Mouse (Mus musculus) heart, embryonic 16.5 days (tissue): ENCODE measurements around the gene Tiam1. TPM values are rescaled to one million over a fixed set of nuclear protein-coding genes. Genes with fewer than 3 reads are reported as not detected.

Source experiments
- ATAC-seq: fragments of 200-750 bp; cut with Nextera tagmentation; replicated peaks from 2 replicates; pipeline ENCODE4 v1.8.0; 2017; ENCODE audit warnings: moderate number of reproducible peaks; ENCODE audit not compliant: insufficient read depth, low FRiP score; ENCODE audit errors: extremely low read depth
- H3K27ac ChIP-seq: fragments of 300-500 bp; sonication (generic); 2 replicates; pipeline ENCODE4 v1.5.1; 2014; ENCODE audit warnings: mild to moderate bottlenecking, low read length, control low read depth, moderate library complexity
- H3K27me3 ChIP-seq: fragments of 300-500 bp; sonication (generic); 2 replicates; pipeline ENCODE4 v1.6.1; 2014; ENCODE audit warnings: low read length, mixed read lengths; ENCODE audit not compliant: control insufficient read depth, insufficient read depth
- H3K36me3 ChIP-seq: fragments of 300-500 bp; sonication (generic); 2 replicates; pipeline ENCODE4 v1.6.1; 2014; ENCODE audit not compliant: control insufficient read depth, insufficient read depth
- H3K4me1 ChIP-seq: fragments of 300-500 bp; sonication (generic); 2 replicates; pipeline ENCODE4 v1.6.1; 2014; ENCODE audit warnings: low read length, mixed read lengths; ENCODE audit not compliant: control insufficient read depth, insufficient read depth
- H3K4me2 ChIP-seq: fragments of 300-500 bp; sonication (generic); 2 replicates; pipeline ENCODE4 v1.6.1; 2014; ENCODE audit warnings: low read depth, mild to moderate bottlenecking, control low read depth, low read length
- H3K4me3 ChIP-seq: fragments of 300-500 bp; sonication (generic); 2 replicates; pipeline ENCODE4 v1.5.1; 2014; ENCODE audit warnings: mild to moderate bottlenecking, control low read depth, low read length
- H3K9ac ChIP-seq: fragments of 300-500 bp; sonication (generic); 2 replicates; pipeline ENCODE4 v1.6.1; 2014; ENCODE audit warnings: low read length, control low read depth
- H3K9me3 ChIP-seq: fragments of 300-500 bp; sonication (generic); replicated peaks from 2 replicates; pipeline ENCODE4 v1.6.1; 2016; ENCODE audit warnings: low read length; ENCODE audit not compliant: control insufficient read depth
- WGBS: fragments of 180-500 bp; shearing (Covaris S2); extraction: QIAGEN DNeasy Blood & Tissue Kit; methylation state at CpG from one replicate; pipeline ENCODE4 v1.1.7; 2014; 5-methylcytosine and 5-hydroxymethylcytosine counted together
- polyA plus RNA-seq: library from polyadenylated mRNA; unstranded; fragments of >200 nt; fragmentation: Nextera tagmentation; extraction: Ambion mirVana; gene quantifications from 2 replicates; pipeline ENCODE4 v1.2.1, GENCODE M21; 2015

Tiam1 gene
- polyA plus RNA-seq, 1 experiment from 2014 or later = 9.4 TPM

DNA sequence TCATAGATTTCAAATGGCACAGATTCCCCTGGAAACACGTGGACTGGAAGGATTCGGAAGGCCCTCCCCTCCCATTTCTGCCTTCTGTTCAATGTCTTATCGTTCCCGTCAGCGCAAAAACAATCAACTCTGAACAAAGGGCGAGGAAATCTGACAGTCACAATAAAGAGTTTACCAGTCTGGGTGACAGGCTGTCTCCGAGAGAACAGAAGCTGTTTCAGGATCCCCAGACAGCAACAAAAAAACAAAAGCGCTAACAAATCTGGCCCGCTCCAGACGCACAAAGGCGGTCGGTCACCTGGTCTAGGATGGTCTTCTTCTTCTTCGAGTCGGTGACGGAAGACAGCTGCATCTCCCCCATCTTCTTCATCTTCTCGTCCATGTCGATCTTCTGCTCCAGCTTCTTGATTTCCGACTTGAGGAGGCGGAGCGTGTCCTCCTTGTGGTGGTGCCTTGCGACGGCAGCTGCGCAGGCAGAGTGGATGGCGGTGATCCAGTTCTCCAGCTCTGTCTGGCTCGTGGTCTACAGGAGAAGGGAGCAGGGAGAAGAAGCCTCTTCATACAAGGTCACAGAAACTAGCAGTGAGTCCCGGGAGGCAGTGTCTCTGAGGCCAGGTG, 276.2 kb downstream of the Tiam1 start:
- no peak overlapping the region for H3K4me3 ChIP-seq
- H3K4me1 ChIP-seq = peaks cover 9% of the 10 kb centered on the region; the same call in 1 of the 2 replicates
- 0 out of 2 replicates have a peak, but pooled peaks cover 3% of the 10 kb centered on the region for H3K36me3 ChIP-seq
- no peak for ATAC-seq
- no peaks in the 10 kb centered on the region for H3K27me3 ChIP-seq
- H3K4me2 ChIP-seq = no peak overlapping the region
- H3K9ac ChIP-seq = no peak overlapping the region
- 89% methylated on average over 26 of the region's 26 CpGs for WGBS
- H3K27ac ChIP-seq = no peak overlapping the region
- no peaks in the 10 kb centered on the region; the same call in 1 of the 2 replicates for H3K9me3 ChIP-seq

DNA sequence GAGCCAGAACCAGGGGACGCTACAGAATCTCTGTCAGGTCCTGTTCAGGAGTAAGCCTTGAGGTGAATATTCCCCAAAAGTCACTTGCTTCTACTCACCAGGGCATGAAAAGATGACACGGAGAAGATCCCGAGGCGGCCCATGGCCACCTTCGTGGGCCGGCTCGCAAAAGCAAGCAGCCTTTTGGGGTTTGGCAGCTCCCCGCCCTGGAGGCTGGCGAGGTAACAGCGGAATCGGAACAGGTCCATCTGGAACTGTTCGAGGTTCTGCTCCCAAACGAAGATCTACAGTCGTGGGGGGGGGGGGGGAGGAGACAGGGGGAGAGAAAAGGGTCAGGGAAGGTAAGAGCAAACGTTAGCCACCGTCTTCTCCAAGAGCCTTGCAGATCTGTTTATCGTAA, 278.4 kb downstream of the Tiam1 start:
- 92% methylated on average over 17 of the region's 17 CpGs for WGBS
- Histone ChIP-seq H3K27me3 (no peaks in the 10 kb centered on the region), H3K9me3 (no peaks in the 10 kb centered on the region; the same call in 1 of the 2 replicates), H3K27ac (no peak overlapping the region), H3K36me3 (0 out of 2 replicates have a peak, but pooled peaks cover 3% of the 10 kb centered on the region), H3K4me2 (no peak overlapping the region), H3K4me3 (no peak overlapping the region), H3K4me1 (no peaks in the 10 kb centered on the region; the same call in 1 of the 2 replicates), H3K9ac (no peak overlapping the region)
- no peak for ATAC-seq

DNA sequence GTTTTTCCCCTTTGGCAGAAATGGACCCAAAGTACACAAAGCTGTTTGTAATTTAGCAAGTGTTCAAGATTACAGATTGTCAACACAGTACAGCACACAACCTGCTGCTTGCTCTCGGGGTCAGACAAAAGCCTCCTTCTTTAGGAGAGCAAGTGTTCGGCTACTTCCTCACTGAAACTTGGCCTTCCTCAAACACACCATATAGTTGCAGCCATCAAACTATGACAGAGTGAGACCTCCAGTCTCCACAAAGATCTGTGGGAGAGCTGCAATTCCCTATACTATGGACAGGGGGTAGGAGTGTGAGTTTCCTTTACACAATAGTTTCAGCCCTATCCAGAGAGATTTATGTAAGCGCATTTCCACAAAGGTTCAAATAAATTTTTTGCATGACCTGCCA, 278.9 kb downstream of the Tiam1 start:
- Histone ChIP-seq H3K4me3 (no peak overlapping the region), H3K27ac (no peak overlapping the region), H3K36me3 (0 out of 2 replicates have a peak, but pooled peaks cover 3% of the 10 kb centered on the region), H3K9ac (no peak overlapping the region), H3K4me1 (no peaks in the 10 kb centered on the region; the same call in 1 of the 2 replicates), H3K27me3 (no peaks in the 10 kb centered on the region), H3K9me3 (no peaks in the 10 kb centered on the region; the same call in 1 of the 2 replicates), H3K4me2 (no peak overlapping the region)
- 84% methylated on average over 3 of the region's 3 CpGs for WGBS
- ATAC-seq = no peak

DNA sequence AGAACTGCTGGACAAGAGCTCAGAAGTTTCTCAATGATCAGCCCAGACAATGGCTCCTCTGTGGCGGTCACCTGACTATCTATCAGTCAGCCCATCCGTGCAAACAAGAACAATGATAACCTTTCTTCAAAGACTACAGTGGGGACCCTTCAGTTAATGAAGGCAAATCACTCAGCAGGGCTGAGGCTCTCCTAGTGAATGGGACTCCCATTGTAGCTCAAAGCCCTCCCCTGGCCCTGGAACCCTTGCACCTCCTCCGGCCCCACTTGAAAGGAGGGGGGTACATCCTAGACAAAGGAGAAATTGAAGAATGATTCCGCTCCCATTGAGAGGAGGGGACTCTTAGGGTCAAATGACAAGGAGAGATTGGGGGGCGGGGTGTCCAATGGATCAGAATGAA, 280.3 kb downstream of the Tiam1 start:
- H3K9me3 ChIP-seq = no peaks in the 10 kb centered on the region; the same call in 1 of the 2 replicates
- H3K9ac ChIP-seq = no peak overlapping the region

GRCm38 (mm10) chr16:89861531-89861930, 282.0 kb downstream of the Tiam1 start:
- 56% methylated on average over 5 of the region's 5 CpGs for WGBS
- H3K27ac ChIP-seq = no peak overlapping the region
- no peaks in the 10 kb centered on the region for H3K36me3 ChIP-seq
- ATAC-seq = no peak
- no peaks in the 10 kb centered on the region; the same call in 1 of the 2 replicates for H3K9me3 ChIP-seq
- no peak overlapping the region for H3K4me2 ChIP-seq
- H3K27me3 ChIP-seq = no peaks in the 10 kb centered on the region
- no peak overlapping the region for H3K4me3 ChIP-seq
- H3K4me1 ChIP-seq = no peaks in the 10 kb centered on the region; the same call in 1 of the 2 replicates
- H3K9ac ChIP-seq = no peak overlapping the region

More for the DNA sequence above, 280.3 kb downstream of the Tiam1 start:
- ATAC-seq = no peak
- Histone ChIP-seq H3K27ac (no peak overlapping the region), H3K4me2 (no peak overlapping the region), H3K36me3 (0 out of 2 replicates have a peak, but pooled peaks cover 3% of the 10 kb centered on the region), H3K27me3 (no peaks in the 10 kb centered on the region), H3K4me1 (no peaks in the 10 kb centered on the region; the same call in 1 of the 2 replicates), H3K4me3 (no peak overlapping the region)
- 51% methylated on average over 5 of the region's 5 CpGs for WGBS

GRCm38 (mm10) chr16:89860708-89861107, 282.9 kb downstream of the Tiam1 start:
- H3K4me1 ChIP-seq = no peaks in the 10 kb centered on the region; the same call in 1 of the 2 replicates
- 54% methylated on average over 6 of the region's 6 CpGs for WGBS
- H3K4me2 ChIP-seq = no peak overlapping the region
- no peaks in the 10 kb centered on the region for H3K9me3 ChIP-seq
- ATAC-seq = no peak
- H3K27ac ChIP-seq = no peak overlapping the region
- no peaks in the 10 kb centered on the region for H3K36me3 ChIP-seq
- H3K27me3 ChIP-seq = no peaks in the 10 kb centered on the region
- H3K4me3 ChIP-seq = no peak overlapping the region
- H3K9ac ChIP-seq = no peak overlapping the region

GRCm38 (mm10) chr16:89857666-89858065, 285.9 kb downstream of the Tiam1 start:
- ATAC-seq = no peak
- H3K9me3 ChIP-seq = no peaks in the 10 kb centered on the region
- no peaks in the 10 kb centered on the region for H3K4me1 ChIP-seq
- H3K36me3 ChIP-seq = no peaks in the 10 kb centered on the region
- H3K4me3 ChIP-seq = no peak overlapping the region
- H3K9ac ChIP-seq = no peak overlapping the region
- no peaks in the 10 kb centered on the region for H3K27me3 ChIP-seq
- no peak overlapping the region for H3K4me2 ChIP-seq
- WGBS = 69% methylated on average over 3 of the region's 3 CpGs
- H3K27ac ChIP-seq = no peak overlapping the region

DNA sequence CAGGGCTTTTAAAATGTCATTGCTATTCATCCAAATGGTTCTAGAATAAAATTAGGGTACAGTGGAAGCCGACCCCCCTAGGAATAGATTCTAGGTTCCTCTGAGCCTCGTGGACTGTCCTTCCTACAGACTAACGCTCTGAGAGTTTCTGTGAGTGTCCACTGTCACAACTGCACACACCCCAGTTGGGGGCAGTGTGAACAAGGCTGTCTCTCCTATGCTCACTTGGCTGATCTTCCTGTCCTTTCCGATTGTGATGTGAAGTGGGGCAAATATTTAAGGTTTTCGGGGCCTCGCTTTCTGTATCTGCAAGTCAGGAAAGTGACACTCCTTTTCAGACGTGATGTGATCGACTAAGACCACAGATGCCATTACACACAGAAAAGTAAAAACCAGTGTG, 288.8 kb downstream of the Tiam1 start:
- Histone ChIP-seq H3K4me1 (no peaks in the 10 kb centered on the region), H3K9ac (no peak overlapping the region), H3K9me3 (no peaks in the 10 kb centered on the region), H3K4me2 (no peak overlapping the region), H3K36me3 (no peaks in the 10 kb centered on the region), H3K27ac (no peak overlapping the region), H3K27me3 (no peaks in the 10 kb centered on the region), H3K4me3 (no peak overlapping the region)
- no peak for ATAC-seq
- 73% methylated on average over 8 of the region's 8 CpGs for WGBS

- 60% methylated on average over 9 of the region's 9 CpGs for WGBS
- Histone ChIP-seq H3K9me3 (no peaks in the 10 kb centered on the region), H3K27ac (no peak overlapping the region), H3K4me2 (no peak overlapping the region), H3K9ac (no peak overlapping the region), H3K36me3 (no peaks in the 10 kb centered on the region; the same call in 1 of the 2 replicates), H3K4me1 (no peaks in the 10 kb centered on the region), H3K4me3 (no peak overlapping the region), H3K27me3 (no peaks in the 10 kb centered on the region)
- no peak for ATAC-seq
Observed at GRCm38 (mm10) chr16:89851333-89851732, 292.2 kb downstream of the Tiam1 start.
